Mouse (Mus musculus) MN1 (cell line): ENCODE measurements at regions not wholly inside any gene's neighbourhood (a gene's known extent, or its start where the extent isn't known, plus 50 kb on each side); places are given as distances from the start of the nearest gene placed in this dataset.

Experiments used
- DNase-seq: peaks from one replicate; pipeline ENCODE4 v3.0.0-alpha.2; 2016; ENCODE audit warnings: low spot score

DNA sequence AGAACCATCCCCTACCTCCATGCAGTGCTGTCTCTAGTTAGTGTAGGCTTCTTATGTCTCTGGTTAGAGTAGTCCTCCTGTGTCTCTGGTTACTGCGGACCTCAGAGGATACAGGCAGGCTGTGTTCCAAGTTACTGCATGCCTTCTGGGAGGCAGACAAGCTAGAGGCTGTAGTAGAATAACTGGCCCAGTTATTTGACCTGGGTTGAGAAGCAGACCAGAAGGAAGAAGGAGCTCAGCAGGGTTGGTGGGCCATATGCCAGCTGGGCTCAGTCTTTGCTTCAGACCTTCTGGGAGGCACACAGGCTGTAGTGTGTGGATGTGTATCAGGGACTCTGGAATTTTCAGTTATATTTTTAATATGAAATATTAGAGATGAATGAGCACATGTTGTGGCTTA lies 581.6 kb upstream of the Bche start:
- DNase-seq, result no peak

GRCm38 (mm10) chr3:74243651-74244050 lies 535.4 kb upstream of the Bche start:
- peak; percentile 4 for DNase-seq
